9 mouse cellular contexts compared by ENCODE assay signal in genomic region chr11:95010141-95010739, GRCm38 (mm10). TPM values are rescaled to one million over a fixed set of nuclear protein-coding genes. Genes with fewer than 3 reads are reported as not detected.
A peak's percentile ranks its signal among the peaks of the same experiment; 100 is the strongest.
DNase-seq lines count a peak whose midpoint lies in the region; ATAC-seq and TF ChIP-seq lines count a peak whose summit lies in the region.
"Had no signal": no experiment of that assay in that cellular context is flagged by ENCODE, and none has a peak within 500 bp of the region (broad histone marks: within the 10 kb centered on the region; RNA-seq: fewer than 3 reads in every experiment).

No protein-coding gene starts in this region.

- peak in 1 of 2 experiments; percentile 22; a peak in 1 of 4 replicates for TF ChIP-seq POLR2A in MEL (IDR thresholded peaks at IDR 0.05; ENCODE audit: control insufficient read depth in 1 of 2, insufficient read depth in 1 of 2, low read depth in 1 of 2, low read length in 2 of 2, poor library complexity in 1 of 2)
- TF ChIP-seq POLR2A in cortical plate, adult 2 months (IDR thresholded peaks at IDR 0.05; ENCODE audit: extremely low read depth, insufficient read depth, low read length) = no peak

- peak overlapping the region; percentile 66 for H3K4me3 ChIP-seq in kidney, postnatal 0 days (replicated peaks; ENCODE audit: low read depth, low read length)
- peak overlapping the region; percentile 70 to 80 for H3K4me3 ChIP-seq in MEL (ENCODE audit: control insufficient read depth in 1 of 2, insufficient read depth in 1 of 2, low read depth in 2 of 2, low read length in 2 of 2)
- H3K4me3 ChIP-seq in cortical plate, adult 2 months (ENCODE audit: insufficient read depth, low read length) = peak overlapping the region; percentile 50
- H3K4me3 ChIP-seq in hindbrain, embryonic 12.5 days = peak overlapping the region; percentile 72
- peak overlapping the region; percentile 93 for H3K4me3 ChIP-seq in midbrain, embryonic 10.5 days

- H3K9me3 ChIP-seq in kidney, postnatal 0 days (replicated peaks; ENCODE audit: low read length) = no peaks in the 10 kb centered on the region
- no peaks in the 10 kb centered on the region for H3K9me3 ChIP-seq in MEL (replicated peaks; ENCODE audit: insufficient read depth, low read length)
- no peaks in the 10 kb centered on the region for H3K9me3 ChIP-seq in hindbrain, embryonic 12.5 days (replicated peaks)
- H3K9me3 ChIP-seq in midbrain, embryonic 10.5 days (replicated peaks) = no peaks in the 10 kb centered on the region

- peak overlapping the region; percentile 90 for H3K4me2 ChIP-seq in kidney, postnatal 0 days (ENCODE audit: low read length)
- peak overlapping the region; percentile 77 for H3K4me2 ChIP-seq in hindbrain, embryonic 12.5 days (replicated peaks)

- no peaks in the 10 kb centered on the region for H3K27me3 ChIP-seq in kidney, postnatal 0 days (ENCODE audit: insufficient read depth, low read length)
- no peaks in the 10 kb centered on the region for H3K27me3 ChIP-seq in MEL (ENCODE audit: control insufficient read depth in 1 of 2, insufficient read depth in 2 of 2, low read length in 2 of 2)
- H3K27me3 ChIP-seq in hindbrain, embryonic 12.5 days = no peaks in the 10 kb centered on the region
- H3K27me3 ChIP-seq in midbrain, embryonic 10.5 days (ENCODE audit: low read depth, poor library complexity, severe bottlenecking) = no peaks in the 10 kb centered on the region

- 0 out of 2 replicates have a peak, but pooled peaks cover 2% of the 10 kb centered on the region for H3K36me3 ChIP-seq in kidney, postnatal 0 days (ENCODE audit: insufficient read depth, low read length)
- H3K36me3 ChIP-seq in MEL (ENCODE audit: control insufficient read depth in 1 of 2, insufficient read depth in 2 of 2, low read length in 2 of 2) = peaks cover 0 to 39% of the 10 kb centered on the region in 2 experiments; a peak in 3 of 4 replicates
- H3K36me3 ChIP-seq in hindbrain, embryonic 12.5 days = peaks cover 22% of the 10 kb centered on the region
- H3K36me3 ChIP-seq in midbrain, embryonic 10.5 days = peaks cover 34% of the 10 kb centered on the region

- no peak for TF ChIP-seq RAD21 in MEL (IDR thresholded peaks at IDR 0.05; ENCODE audit: low read depth, low read length)

- no peak for TF ChIP-seq CTCF in kidney, postnatal 0 days (IDR thresholded peaks at IDR 0.05; ENCODE audit: low read depth)
- no peak for TF ChIP-seq CTCF in MEL (IDR thresholded peaks at IDR 0.05 in 2 of 3, conservative IDR thresholded peaks at IDR 0.05 in 1 of 3; ENCODE audit: control insufficient read depth in 1 of 3, insufficient read depth in 1 of 3, low read depth in 2 of 3, low read length in 3 of 3, poor library complexity in 1 of 3, severe bottlenecking in 1 of 3)
- no peak for TF ChIP-seq CTCF in cortical plate, adult 2 months (IDR thresholded peaks at IDR 0.05; ENCODE audit: extremely low read depth, insufficient read depth, low read length)

- peak in 1 of 2 experiments; percentile 16; a peak in 1 of 4 replicates for TF ChIP-seq EP300 in MEL (IDR thresholded peaks at IDR 0.05; ENCODE audit: low read depth in 1 of 2, low read length in 2 of 2)

- H3K4me1 ChIP-seq in kidney, postnatal 0 days (replicated peaks; ENCODE audit: insufficient read depth, low read length) = peaks cover 28% of the 10 kb centered on the region
- peaks cover 8 to 57% of the 10 kb centered on the region in 2 experiments for H3K4me1 ChIP-seq in MEL (ENCODE audit: control insufficient read depth in 1 of 2, insufficient read depth in 2 of 2, low read length in 2 of 2)
- H3K4me1 ChIP-seq in cortical plate, adult 2 months (ENCODE audit: control insufficient read depth, insufficient read depth, low read length) = peaks cover 4% of the 10 kb centered on the region; the same call in 1 of the 2 replicates
- peaks cover 71% of the 10 kb centered on the region for H3K4me1 ChIP-seq in hindbrain, embryonic 12.5 days
- peaks cover 74% of the 10 kb centered on the region for H3K4me1 ChIP-seq in midbrain, embryonic 10.5 days

- H3K27ac ChIP-seq in kidney, postnatal 0 days = peak overlapping the region; percentile 87
- peak overlapping the region; percentile 91 for H3K27ac ChIP-seq in MEL (ENCODE audit: control insufficient read depth, low read depth, low read length)
- no peak overlapping the region for H3K27ac ChIP-seq in cortical plate, adult 2 months (ENCODE audit: insufficient read depth, low read length)
- H3K27ac ChIP-seq in hindbrain, embryonic 12.5 days = peak overlapping the region; percentile 98
- H3K27ac ChIP-seq in midbrain, embryonic 10.5 days (replicated peaks) = peak overlapping the region; percentile 97

- under 1% methylated on average over 39 of the region's 40 CpGs for WGBS in kidney, postnatal 0 days
- WGBS in hindbrain, embryonic 12.5 days = 0% methylated on average over 24 of the region's 40 CpGs
- WGBS in midbrain, embryonic 10.5 days = under 1% methylated on average over 33 of the region's 40 CpGs

- peak overlapping the region; percentile 72 for H3K9ac ChIP-seq in kidney, postnatal 0 days (ENCODE audit: low read depth, low read length)
- peak overlapping the region; percentile 91 for H3K9ac ChIP-seq in MEL (ENCODE audit: control insufficient read depth, low read depth, low read length, poor library complexity, severe bottlenecking)
- peak overlapping the region; percentile 95 for H3K9ac ChIP-seq in hindbrain, embryonic 12.5 days

- no peak for ATAC-seq in kidney, postnatal 0 days (replicated peaks; ENCODE audit: low FRiP score, low read depth)
- peak; percentile 49 for ATAC-seq in hindbrain, embryonic 12.5 days (ENCODE audit: low FRiP score)
- no peak for ATAC-seq in megakaryocyte progenitor cell, adult 5-6 weeks (replicated peaks; ENCODE audit: poor library complexity)

- DNase-seq in kidney, postnatal 0 days (ENCODE audit: low spot score) = no peak
- no peak for DNase-seq in kidney, adult 11 months
- DNase-seq in MEL (ENCODE audit: low read depth, low spot score) = peak; percentile 62
- DNase-seq in midbrain, embryonic 10.5 days (ENCODE audit: low spot score) = peak; percentile 63
- no peak for DNase-seq in ovary, postnatal 14 days (ENCODE audit: low spot score)

- H3K79me2 ChIP-seq in MEL (ENCODE audit: control insufficient read depth, insufficient read depth, low read length, poor library complexity) = peaks cover 25% of the 10 kb centered on the region

RNA-seq across cellular contexts. Expression of gene Samd14, which starts 0.6 kb away (rescaled TPM):
- 13.1 and 14.5 TPM in 2 replicates for polyA plus RNA-seq in kidney, postnatal 0 days (2015; fragmentation: Nextera tagmentation; extraction: Ambion mirVana)
- total RNA-seq in MEL (2012; rRNA removed) = 35.8 and 57.6 TPM in 2 replicates
- polyA plus RNA-seq in MEL (2012; ENCODE audit: insufficient read depth in 1 of 2, insufficient read length in 2 of 2, low read depth in 1 of 2, low replicate concordance in 2 of 2, missing spikeins in 1 of 2) = 1,000 to 10,000 TPM in 1 of 2 experiments, 100 to 1,000 TPM in 1; 101 to 1,219 TPM
- 17.8 and 18.0 TPM in 2 replicates for polyA plus RNA-seq in cortical plate, adult 2 months (2012; rRNA removed)
- polyA plus RNA-seq in hindbrain, embryonic 12.5 days (2016; fragmentation: Nextera tagmentation; extraction: Ambion mirVana) = 94.6 and 106 TPM in 2 replicates
- 40.8 and 58.6 TPM in 2 replicates for polyA plus RNA-seq in midbrain, embryonic 10.5 days (2016; fragmentation: Nextera tagmentation; extraction: Ambion mirVana)
- 2.3 and 6.1 TPM in 2 replicates for total RNA-seq in megakaryocyte progenitor cell, adult 5-6 weeks (2015)
- total RNA-seq in megakaryocyte progenitor cell, adult 5-6 weeks (2017) = 0.92 and 2.6 TPM in 2 replicates

RNA-seq across cellular contexts. Expression of gene Ppp1r9b, which starts 19.4 kb away (rescaled TPM):
- polyA plus RNA-seq in kidney, postnatal 0 days (2015; fragmentation: Nextera tagmentation; extraction: Ambion mirVana) = 10.3 and 10.6 TPM in 2 replicates
- total RNA-seq in MEL (2012; rRNA removed) = 113 and 150 TPM in 2 replicates
- 100 to 1,000 TPM in 1 of 2 experiments, 10 to 100 TPM in 1; 47.0 to 169 TPM for polyA plus RNA-seq in MEL (2012; ENCODE audit: insufficient read depth in 1 of 2, insufficient read length in 2 of 2, low read depth in 1 of 2, low replicate concordance in 2 of 2, missing spikeins in 1 of 2)
- polyA plus RNA-seq in cortical plate, adult 2 months (2012; rRNA removed) = 284 and 326 TPM in 2 replicates
- polyA plus RNA-seq in hindbrain, embryonic 12.5 days (2016; fragmentation: Nextera tagmentation; extraction: Ambion mirVana) = 16.8 and 18.5 TPM in 2 replicates
- polyA plus RNA-seq in midbrain, embryonic 10.5 days (2016; fragmentation: Nextera tagmentation; extraction: Ambion mirVana) = 8.6 and 9.0 TPM in 2 replicates
- total RNA-seq in megakaryocyte progenitor cell, adult 5-6 weeks (2015) = 43.9 and 46.6 TPM in 2 replicates
- total RNA-seq in megakaryocyte progenitor cell, adult 5-6 weeks (2017) = 81.9 and 107 TPM in 2 replicates

RNA-seq across cellular contexts. Expression of gene Pdk2, which starts 30.9 kb away (rescaled TPM):
- polyA plus RNA-seq in kidney, postnatal 0 days (2015; fragmentation: Nextera tagmentation; extraction: Ambion mirVana) = 94.5 and 94.7 TPM in 2 replicates
- 0.56 and 0.81 TPM in 2 replicates for total RNA-seq in MEL (2012; rRNA removed)
- polyA plus RNA-seq in MEL (2012; ENCODE audit: insufficient read depth in 1 of 2, insufficient read length in 2 of 2, low read depth in 1 of 2, low replicate concordance in 2 of 2, missing spikeins in 1 of 2) = 1 to 10 TPM in 1 of 2 experiments, not detected in 1; 8.0 TPM
- 106 TPM in 2 replicates for polyA plus RNA-seq in cortical plate, adult 2 months (2012; rRNA removed)
- 22.5 and 25.6 TPM in 2 replicates for polyA plus RNA-seq in hindbrain, embryonic 12.5 days (2016; fragmentation: Nextera tagmentation; extraction: Ambion mirVana)
- polyA plus RNA-seq in midbrain, embryonic 10.5 days (2016; fragmentation: Nextera tagmentation; extraction: Ambion mirVana) = 9.7 and 15.3 TPM in 2 replicates
- 4.2 and 4.8 TPM in 2 replicates for total RNA-seq in megakaryocyte progenitor cell, adult 5-6 weeks (2015)
- 0.71 and 1.4 TPM in 2 replicates for total RNA-seq in megakaryocyte progenitor cell, adult 5-6 weeks (2017)

RNA-seq across cellular contexts. Expression of gene Sgca, which starts 34.1 kb away (rescaled TPM):
- 0.28 and 0.52 TPM in 2 replicates for polyA plus RNA-seq in kidney, postnatal 0 days (2015; fragmentation: Nextera tagmentation; extraction: Ambion mirVana)
- total RNA-seq in MEL (2012; rRNA removed) = not detected in 2 replicates
- not detected for polyA plus RNA-seq in MEL (2012; ENCODE audit: insufficient read depth in 1 of 2, insufficient read length in 2 of 2, low read depth in 1 of 2, low replicate concordance in 2 of 2, missing spikeins in 1 of 2)
- 1.6 and 1.8 TPM in 2 replicates for polyA plus RNA-seq in cortical plate, adult 2 months (2012; rRNA removed)
- 0.43 and 1.5 TPM in 2 replicates for polyA plus RNA-seq in hindbrain, embryonic 12.5 days (2016; fragmentation: Nextera tagmentation; extraction: Ambion mirVana)
- polyA plus RNA-seq in midbrain, embryonic 10.5 days (2016; fragmentation: Nextera tagmentation; extraction: Ambion mirVana) = 0.20 TPM in 1 of 2 replicates, not detected in the other
- total RNA-seq in megakaryocyte progenitor cell, adult 5-6 weeks (2015) = not detected in 2 replicates
- not detected in 2 replicates for total RNA-seq in megakaryocyte progenitor cell, adult 5-6 weeks (2017)
- total RNA-seq: adrenal gland, postnatal 36 days had no signal

RNA-seq across cellular contexts. Expression of gene Hils1, which starts 42.8 kb away (rescaled TPM):
- not detected in 2 replicates for polyA plus RNA-seq in kidney, postnatal 0 days (2015; fragmentation: Nextera tagmentation; extraction: Ambion mirVana)
- total RNA-seq in MEL (2012; rRNA removed) = not detected in 2 replicates
- polyA plus RNA-seq in MEL (2012; ENCODE audit: insufficient read depth in 1 of 2, insufficient read length in 2 of 2, low read depth in 1 of 2, low replicate concordance in 2 of 2, missing spikeins in 1 of 2) = not detected
- not detected in 2 replicates for polyA plus RNA-seq in cortical plate, adult 2 months (2012; rRNA removed)
- polyA plus RNA-seq in hindbrain, embryonic 12.5 days (2016; fragmentation: Nextera tagmentation; extraction: Ambion mirVana) = not detected in 2 replicates
- polyA plus RNA-seq in midbrain, embryonic 10.5 days (2016; fragmentation: Nextera tagmentation; extraction: Ambion mirVana) = not detected in 2 replicates
- total RNA-seq in megakaryocyte progenitor cell, adult 5-6 weeks (2015) = not detected in 2 replicates
- not detected in 2 replicates for total RNA-seq in megakaryocyte progenitor cell, adult 5-6 weeks (2017)
- total RNA-seq: adrenal gland, postnatal 36 days had no signal

Comparison
In these comparisons a context has a peak if more than half of its experiments do, and no peak if none do; other contexts are left out.
1. DNase-seq: peak in MEL (single experiment) and midbrain, embryonic 10.5 days (single experiment); none in kidney, postnatal 0 days (single experiment), kidney, adult 11 months (single experiment) and ovary, postnatal 14 days (single experiment).
2. Peak in every context shown above with its lines, with median percentiles within 50 percentile points of each other: H3K4me3 ChIP-seq and H3K9ac ChIP-seq.